Mouse (Mus musculus): ENCODE results near the gene Dnajb2. TPM values are rescaled to one million over a fixed set of nuclear protein-coding genes. Genes with fewer than 3 reads are reported as not detected.

Gene Dnajb2
- total and polyA plus RNA-seq, 3 experiments: 6.8 to 15.2 (median 13.8) TPM

DNA sequence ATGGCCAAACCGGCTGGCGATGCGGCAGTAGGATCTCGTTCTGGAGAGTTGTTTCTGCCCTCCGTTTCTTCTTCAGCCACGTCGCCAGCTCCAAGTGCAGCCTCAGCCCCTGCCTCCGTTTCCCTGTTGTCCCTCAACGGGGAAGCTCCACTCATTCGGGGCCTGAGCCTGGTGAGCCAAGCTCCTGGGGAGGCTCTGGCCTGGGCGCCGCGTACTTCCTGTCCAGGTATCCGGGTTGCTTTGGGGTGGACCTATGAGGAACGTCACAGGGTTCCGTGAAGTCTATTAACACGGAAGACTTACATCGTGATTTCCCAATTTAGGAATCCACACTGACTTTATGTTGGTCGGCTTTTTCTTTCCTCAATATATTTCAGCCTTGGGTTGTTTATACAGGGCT is 43.8 kb upstream of the Dnajb2 start:
- TF ChIP-seq SMC3 (IDR thresholded peaks at IDR 0.05; ENCODE audit: low read depth, low read length) (no peak), USF1 (IDR thresholded peaks at IDR 0.05; ENCODE audit: low read depth, low read length) (no peak), E2F4 (IDR thresholded peaks at IDR 0.05; ENCODE audit: insufficient replicate concordance, low read depth, low read length) (no peak), MEF2A (IDR thresholded peaks at IDR 0.05; ENCODE audit: borderline replicate concordance, low read depth, low read length) (no peak), USF2 (conservative IDR thresholded peaks at IDR 0.05; ENCODE audit: low read depth, low read length) (no peak), ETS1 (conservative IDR thresholded peaks at IDR 0.05; ENCODE audit: low read depth, low read length) (peak; percentile 25; the same call in 1 of the 2 replicates), UBTF (IDR thresholded peaks at IDR 0.05; ENCODE audit: low read depth, low read length) (no peak), ELF1 (IDR thresholded peaks at IDR 0.05; ENCODE audit: low read depth, low read length) (peak; percentile 90), MXI1 (IDR thresholded peaks at IDR 0.05; ENCODE audit: low read depth, low read length) (peak; percentile 82), NRF1 (IDR thresholded peaks at IDR 0.05; ENCODE audit: low read depth, low read length) (0 out of 2 replicates have a peak, but pooled peaks have one; percentile 9), MAFK (IDR thresholded peaks at IDR 0.05; ENCODE audit: insufficient replicate concordance, low read length) (no peak), CHD1 (IDR thresholded peaks at IDR 0.05; ENCODE audit: low read depth, low read length) (peak; percentile 92; the same call in 1 of the 2 replicates), CHD2 (IDR thresholded peaks at IDR 0.05; ENCODE audit: low read length) (no peak), NELFE (IDR thresholded peaks at IDR 0.05; ENCODE audit: low read depth, low read length) (peak; percentile 60; the same call in 1 of the 2 replicates), TCF12 (IDR thresholded peaks at IDR 0.05; ENCODE audit: low read depth, low read length) (peak; percentile 51; the same call in 1 of the 2 replicates), MAX (IDR thresholded peaks at IDR 0.05; ENCODE audit: low read length) (0 out of 2 replicates have a peak, but pooled peaks have one; percentile 37), TBP (conservative IDR thresholded peaks at IDR 0.05; ENCODE audit: low read depth, low read length) (no peak), MYC (IDR thresholded peaks at IDR 0.05; ENCODE audit: low read depth, low read length) (peak; percentile 24; the same call in 1 of the 2 replicates), ZMIZ1 (IDR thresholded peaks at IDR 0.05; ENCODE audit: low read depth, low read length) (0 out of 2 replicates have a peak, but pooled peaks have one; percentile 71), EP300 (IDR thresholded peaks at IDR 0.05; ENCODE audit: low read length) (peak; percentile 25; the same call in 1 of the 2 replicates), HCFC1 (IDR thresholded peaks at IDR 0.05; ENCODE audit: low read depth, low read length) (peak; percentile 53; the same call in 1 of the 2 replicates), KAT2A (IDR thresholded peaks at IDR 0.05; ENCODE audit: insufficient replicate concordance, low read length) (0 out of 2 replicates have a peak, but pooled peaks have one; percentile 62), RAD21 (IDR thresholded peaks at IDR 0.05; ENCODE audit: low read depth, low read length) (no peak), BHLHE40 (IDR thresholded peaks at IDR 0.05; ENCODE audit: low read depth, low read length) (no peak), GABPA (IDR thresholded peaks at IDR 0.05; ENCODE audit: insufficient replicate concordance, low read depth, low read length) (no peak), POLR2A (IDR thresholded peaks at IDR 0.05; ENCODE audit: low read depth, low read length) (no peak), IRF4 (IDR thresholded peaks at IDR 0.05; ENCODE audit: low read depth, low read length) (peak; percentile 27; the same call in 1 of the 2 replicates), SIN3A (IDR thresholded peaks at IDR 0.05; ENCODE audit: low read length) (peak; percentile 51)
- Histone ChIP-seq H3K4me3 (replicated peaks in 1 of 3; ENCODE audit: low read depth in 2 of 3, low read length in 2 of 3, poor library complexity in 1 of 3) (peak overlapping the region; percentile 89 to 98 (median 97)), H3K79me2 (replicated peaks; ENCODE audit: control insufficient read depth, extremely low read depth, insufficient read depth, poor library complexity, severe bottlenecking) (no peaks in the 10 kb centered on the region), H3K27me3 (replicated peaks) (no peaks in the 10 kb centered on the region), H3K4me1 (ENCODE audit: control insufficient read depth in 1 of 2, insufficient read depth in 2 of 2) (peaks cover 10 to 38% of the 10 kb centered on the region in 2 experiments), H3K9ac (ENCODE audit: insufficient read depth, low read depth) (peak overlapping the region; percentile 90), H3K27ac (ENCODE audit: insufficient read depth, low read depth) (peak overlapping the region; percentile 93), H3K36me3 (replicated peaks in 1 of 2; ENCODE audit: control insufficient read depth in 1 of 2, insufficient read depth in 1 of 2, low read length in 1 of 2) (peaks cover 18 to 54% of the 10 kb centered on the region in 2 experiments), H3K9me3 (replicated peaks; ENCODE audit: low read length) (no peaks in the 10 kb centered on the region), H3K4me2 (ENCODE audit: insufficient read depth, low read depth, poor library complexity, severe bottlenecking) (peak overlapping the region; percentile 27)
- in situ Hi-C loops (cut with MboI; ENCODE audit: low pct_ligation_motif_present, low pct_unique_long_range_greater_than_20kb, low sequenced_read_pairs): no loop called here
- dilution Hi-C loops (cut with MboI; ENCODE audit: extremely low pct_ligation_motif_present, extremely low pct_unique_long_range_greater_than_20kb, low sequenced_read_pairs): no loop called here
- peak; percentile 70 for DNase-seq (ENCODE audit: extremely low read depth)

Data from CH12.LX (cell line).